Mouse (Mus musculus): ENCODE measurements around the gene Maged1. TPM values are rescaled to one million over a fixed set of nuclear protein-coding genes. Genes with fewer than 3 reads are reported as not detected.
"Not testable (repeated sequence)": the region's sequence is repeated elsewhere in the genome, so short reads cannot be mapped to it uniquely, and the experiment has no call there.

Gene Maged1
- polyA plus RNA-seq, 1 experiment from 2014 or later, result 930 TPM

DNA sequence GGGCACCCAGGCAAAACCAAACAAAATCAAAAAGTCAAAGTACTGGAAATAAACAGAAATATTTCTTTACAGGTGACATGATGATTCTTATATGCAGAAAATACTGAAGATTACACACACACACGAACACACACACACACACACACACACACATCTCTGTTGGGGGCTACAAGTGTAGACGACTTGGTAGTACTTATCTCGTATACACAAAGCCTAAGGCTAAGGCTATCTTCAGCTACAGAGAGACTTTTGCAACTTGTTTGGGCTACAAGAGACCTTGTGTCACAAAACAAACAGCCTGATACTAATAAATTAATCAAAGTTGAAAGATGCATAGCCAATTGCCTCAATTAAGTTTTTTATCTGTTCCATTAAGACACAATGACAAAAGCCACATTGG lies 19.8 kb downstream of the Maged1 start:
- Histone ChIP-seq H3K27ac (no peak overlapping the region), H3K27me3 (peaks cover 3% of the 10 kb centered on the region; the same call in 1 of the 2 replicates), H3K9ac (no peak overlapping the region), H3K4me3 (no peak overlapping the region), H3K36me3 (no peaks in the 10 kb centered on the region), H3K4me1 (no peaks in the 10 kb centered on the region), H3K9me3 (no peaks in the 10 kb centered on the region), H3K4me2 (replicated peaks) (no peak overlapping the region)
- ATAC-seq (ENCODE audit: low FRiP score, low read depth), result no peak
- WGBS, result 71% methylated on average over 3 of the region's 3 CpGs

DNA sequence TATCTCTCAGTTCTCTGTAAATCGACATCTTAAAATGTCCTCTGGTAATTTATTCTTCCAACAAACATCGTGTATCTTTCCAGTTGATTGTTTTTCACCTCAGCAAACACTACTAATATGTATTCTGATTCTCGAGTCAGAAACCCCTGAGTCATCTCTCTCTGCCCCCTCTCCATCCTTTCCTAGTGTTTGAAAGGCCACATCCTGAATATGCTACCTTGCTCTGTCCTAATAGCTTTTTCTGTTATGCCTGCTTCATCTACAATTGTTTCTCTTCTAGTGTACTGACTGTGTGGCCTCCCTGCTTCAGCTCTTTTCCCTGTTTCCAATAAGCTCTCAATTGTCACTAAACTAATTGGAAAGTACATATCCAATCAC lies 33.5 kb downstream of the Maged1 start:
- ATAC-seq (ENCODE audit: low FRiP score, low read depth), result no peak
- Histone ChIP-seq H3K9me3 (no peaks in the 10 kb centered on the region), H3K36me3 (no peaks in the 10 kb centered on the region), H3K4me3 (no peak overlapping the region), H3K4me1 (no peaks in the 10 kb centered on the region), H3K9ac (no peak overlapping the region), H3K4me2 (replicated peaks) (no peak overlapping the region), H3K27ac (no peak overlapping the region), H3K27me3 (peaks cover 5% of the 10 kb centered on the region)
- whole genome bisulfite sequencing, result 71% methylated on average over 3 of the region's 3 CpGs

DNA sequence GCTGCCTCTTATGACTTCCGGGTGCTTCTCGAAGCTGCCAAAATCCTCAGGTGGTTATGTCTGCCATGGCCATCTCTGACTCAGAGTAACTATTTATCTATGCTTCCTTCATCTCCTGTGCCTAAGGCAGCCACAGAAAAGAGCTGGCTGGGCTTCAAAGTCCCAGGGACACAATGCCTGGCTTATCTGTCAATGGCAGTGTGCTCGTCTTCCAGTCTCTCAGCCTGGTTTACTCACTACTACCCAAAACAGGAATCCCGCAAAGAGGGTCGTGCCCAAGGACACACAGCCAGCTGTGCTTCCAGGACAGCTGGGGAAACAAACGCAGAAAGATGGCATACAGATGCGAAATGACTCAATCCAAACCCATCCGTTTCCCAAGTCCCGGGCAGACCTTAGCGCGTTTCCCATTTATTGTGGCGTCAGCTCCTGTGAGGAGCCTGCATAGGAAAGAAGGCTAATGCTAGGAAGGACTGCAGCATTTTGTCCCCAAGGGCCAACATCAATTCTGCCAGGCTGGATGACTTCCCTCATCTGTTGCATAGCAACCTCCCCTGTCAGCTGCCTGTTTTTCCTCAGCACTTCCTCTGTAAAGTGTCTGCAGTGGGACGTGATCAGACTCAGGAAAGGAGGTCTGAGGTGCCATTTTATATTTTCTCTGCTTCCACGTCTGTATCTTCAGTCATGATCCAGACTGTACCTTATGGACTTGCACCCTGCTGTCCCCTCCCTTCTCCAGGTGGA lies 34.1 kb downstream of the Maged1 start:
- 48% methylated on average over 7 of the region's 14 CpGs for WGBS
- not testable (repeated sequence) for H3K4me2 ChIP-seq (replicated peaks)

DNA sequence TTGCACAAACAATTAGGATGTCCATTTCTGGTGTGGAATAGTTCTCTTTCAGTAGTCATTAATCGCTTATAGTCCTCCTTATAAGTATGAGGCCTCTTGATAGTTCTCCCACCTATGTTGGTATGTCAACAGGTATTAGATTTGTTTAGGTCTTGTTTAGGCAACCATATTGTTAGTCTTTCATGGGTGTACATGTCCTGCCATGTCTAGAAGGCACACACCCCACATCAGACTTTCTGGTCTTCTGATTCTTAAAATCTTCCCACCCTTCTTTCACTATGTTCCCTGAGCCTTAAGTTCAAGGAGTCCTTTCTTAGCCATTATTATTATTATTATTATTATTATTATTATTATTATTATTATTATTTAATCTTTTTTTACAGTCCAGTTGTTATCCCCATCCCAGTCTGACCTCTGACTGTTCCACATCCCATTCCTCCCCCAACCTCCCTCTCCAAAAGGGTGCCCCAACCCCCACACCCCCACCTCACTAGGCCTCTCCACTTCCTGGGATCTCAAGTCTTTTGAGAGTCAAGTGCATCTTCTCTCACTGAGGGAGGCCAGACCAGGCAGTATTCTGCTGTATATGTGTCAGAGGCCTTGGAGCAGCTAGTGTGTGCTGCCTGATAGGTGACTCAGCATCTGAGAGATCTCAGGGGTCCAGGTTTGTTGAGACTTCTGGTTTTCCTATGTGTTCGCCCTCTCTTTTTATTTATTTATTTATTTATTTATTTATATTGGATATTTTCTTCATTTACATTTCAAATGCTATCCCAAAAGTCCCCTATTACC lies 55.7 kb downstream of the Maged1 start:
- H3K4me3 ChIP-seq, result no peak overlapping the region
- H3K27me3 ChIP-seq, result peaks cover 14% of the 10 kb centered on the region; the same call in 1 of the 2 replicates
- H3K4me2 ChIP-seq (replicated peaks), result no peak overlapping the region
- no peak overlapping the region for H3K9ac ChIP-seq
- H3K9me3 ChIP-seq, result no peaks in the 10 kb centered on the region
- H3K36me3 ChIP-seq, result no peaks in the 10 kb centered on the region
- ATAC-seq (ENCODE audit: low FRiP score, low read depth), result no peak
- no peaks in the 10 kb centered on the region for H3K4me1 ChIP-seq
- WGBS, result 76% methylated on average over 2 of the region's 2 CpGs
- no peak overlapping the region for H3K27ac ChIP-seq

More for the DNA sequence above, 34.1 kb downstream of the Maged1 start:
- H3K4me3 ChIP-seq; ATAC-seq (ENCODE audit: low FRiP score, low read depth); H3K4me1 ChIP-seq; H3K9me3 ChIP-seq; H3K27ac ChIP-seq; H3K9ac ChIP-seq; H3K36me3 ChIP-seq; H3K27me3 ChIP-seq: not testable (repeated sequence)

Other genes starting within 250 kb of the Maged1 start
- 0.10 and 0.13 TPM in 2 replicates for gene Fam90a1b, start 175.4 kb downstream of the Maged1 start, polyA plus RNA-seq (2015; fragmentation: Nextera tagmentation; extraction: Ambion mirVana)
- 81.5 and 92.3 TPM in 2 replicates for gene Apoo, start 175.0 kb downstream of the Maged1 start, polyA plus RNA-seq (2015; fragmentation: Nextera tagmentation; extraction: Ambion mirVana)
- gene Gspt2, start 93.9 kb upstream of the Maged1 start, polyA plus RNA-seq (2015; fragmentation: Nextera tagmentation; extraction: Ambion mirVana), result 7.4 and 7.9 TPM in 2 replicates
- gene Zxdb, start 182.4 kb upstream of the Maged1 start, polyA plus RNA-seq (2015; fragmentation: Nextera tagmentation; extraction: Ambion mirVana), result 1.7 and 1.8 TPM in 2 replicates